Mouse (Mus musculus) frontal cortex, postnatal 36 days (tissue): ENCODE data around the gene 1700017B05Rik.
"Not testable (repeated sequence)": the region's sequence is repeated elsewhere in the genome, so short reads cannot be mapped to it uniquely, and the experiment has no call there.

Experiments
- DNase-seq, 2 experiments: peaks; one replicate each; pipeline ENCODE4 v3.0.0; 2022; ENCODE audit warnings: low spot score in 2 of 2

Gene 1700017B05Rik

DNA sequence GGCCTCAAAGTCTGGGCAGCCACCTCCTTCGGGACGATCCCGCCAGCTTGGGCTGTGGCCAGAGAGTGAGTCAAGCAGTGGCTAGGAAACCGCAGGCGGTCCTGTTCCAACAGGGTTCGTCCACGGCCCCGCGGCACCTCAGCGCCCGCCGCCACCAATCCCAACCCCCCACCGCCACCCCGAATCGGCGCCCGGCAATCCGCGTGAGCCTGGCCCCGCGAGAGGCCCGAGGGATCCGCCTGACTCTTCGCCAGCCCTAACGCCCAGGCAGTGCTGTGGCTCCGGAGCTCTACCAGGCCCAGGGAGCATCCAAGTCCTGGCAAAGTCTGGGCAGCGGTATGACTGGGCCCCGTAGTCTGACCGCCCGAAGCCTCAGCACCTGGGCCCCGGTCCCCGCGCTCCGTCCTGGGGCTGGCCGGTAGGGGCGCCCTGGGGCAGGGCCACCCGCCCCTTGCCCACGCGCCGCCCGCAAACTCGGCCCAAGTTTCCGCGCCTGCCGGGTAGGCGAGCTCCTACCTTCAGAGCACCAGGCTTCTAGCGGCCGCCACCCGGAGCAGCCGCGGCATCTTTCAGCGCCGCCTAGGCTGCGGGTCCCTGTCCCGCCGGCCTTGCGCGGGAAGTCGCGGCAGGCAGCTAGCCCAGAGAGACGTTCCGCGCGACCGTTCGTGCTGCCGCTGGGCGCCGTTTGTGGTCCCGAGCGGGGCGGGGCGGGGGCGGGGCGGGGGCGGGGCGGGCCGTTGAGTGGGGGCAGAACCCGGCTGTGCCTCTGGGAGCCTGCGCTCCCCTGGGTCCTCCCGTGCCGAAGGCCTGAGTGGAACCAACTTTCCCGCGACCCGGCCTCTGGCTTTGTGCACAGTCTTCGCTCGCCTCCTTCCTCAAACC is at the start of gene 1700017B05Rik:
1700017B05Rik (minus strand) TSS at position 700 of the 882 bp plus-strand sequence.
- peak; percentile 57 to 60 for DNase-seq

DNA sequence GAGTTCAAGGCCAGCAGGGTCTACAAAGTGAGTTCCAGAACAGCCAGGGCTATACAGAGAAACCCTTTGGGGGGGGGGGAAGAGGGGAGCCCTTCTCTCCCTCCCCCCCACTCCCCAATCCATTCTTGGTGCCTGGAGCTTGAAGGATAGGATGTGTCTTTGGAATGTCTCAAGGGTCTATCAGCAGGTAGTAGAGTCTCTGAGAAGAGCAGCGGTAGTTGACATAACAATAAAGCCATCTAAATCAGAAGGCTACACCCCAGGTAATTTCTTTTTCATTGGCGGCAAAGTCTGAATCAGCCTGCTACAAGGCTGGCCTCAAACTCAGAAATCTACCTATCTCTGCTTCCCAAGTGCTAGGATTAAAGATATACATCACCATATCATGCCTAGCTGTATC is 48.5 kb upstream of the 1700017B05Rik start:
- DNase-seq: no peak

DNA sequence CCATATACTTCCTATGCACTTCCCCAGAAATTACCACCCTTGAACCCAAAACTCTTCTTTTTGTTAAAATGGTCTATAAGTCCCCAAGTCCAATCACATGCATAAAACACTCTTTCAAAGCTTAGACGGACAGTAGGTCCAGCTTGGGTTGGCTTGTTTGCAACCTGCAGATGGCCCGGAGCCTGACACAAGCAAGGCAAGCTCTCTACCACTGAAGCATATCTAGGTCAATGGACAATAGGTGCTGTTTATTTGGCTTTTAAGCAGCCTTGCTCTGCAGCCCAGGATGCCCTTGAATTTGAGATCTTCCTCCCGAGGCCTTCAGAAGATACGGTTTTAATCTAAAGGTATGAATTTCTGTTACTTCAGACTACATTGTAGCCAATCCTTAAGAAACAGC is 46.9 kb upstream of the 1700017B05Rik start:
- DNase-seq: no peak

DNA sequence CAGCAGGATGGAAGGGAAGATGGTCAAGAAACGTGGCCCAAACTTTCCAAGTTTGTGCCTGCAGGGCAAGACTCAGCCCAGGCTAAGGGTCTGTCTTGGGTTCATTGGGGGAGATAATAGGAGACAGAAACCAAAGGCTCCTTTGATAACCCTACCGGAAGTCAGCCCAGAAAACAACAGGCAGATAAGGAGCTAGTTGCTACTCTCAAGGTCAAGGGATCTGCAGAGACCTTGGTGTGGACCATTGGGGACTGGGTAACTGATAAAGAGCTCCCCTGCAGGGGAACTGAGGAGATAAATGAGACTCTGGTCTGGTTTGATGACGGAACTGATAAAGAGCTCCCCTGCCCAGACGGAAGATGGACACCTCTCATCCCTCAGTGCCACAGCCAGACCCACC is 45.0 kb upstream of the 1700017B05Rik start:
- no peak for DNase-seq

DNA sequence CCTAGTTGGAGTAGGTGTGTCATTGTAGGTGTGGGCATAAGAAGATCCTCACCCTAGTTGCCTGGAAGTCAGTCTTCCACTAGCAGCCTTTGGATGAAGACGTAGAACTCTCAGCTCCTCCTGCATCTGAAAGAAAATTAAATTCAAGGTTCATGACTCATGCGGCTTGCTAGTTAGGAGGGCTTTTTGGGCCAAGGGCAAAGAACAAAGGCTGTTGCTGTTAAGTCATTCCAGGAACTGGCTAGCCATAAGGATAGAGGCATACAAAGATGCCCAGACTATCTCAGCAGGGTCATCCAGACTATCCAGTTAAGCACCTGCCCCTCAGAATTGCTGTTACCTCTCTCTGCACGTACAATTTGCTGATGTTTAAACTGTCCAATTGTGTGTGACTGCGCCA is 42.3 kb upstream of the 1700017B05Rik start:
- not testable (repeated sequence) for DNase-seq

DNA sequence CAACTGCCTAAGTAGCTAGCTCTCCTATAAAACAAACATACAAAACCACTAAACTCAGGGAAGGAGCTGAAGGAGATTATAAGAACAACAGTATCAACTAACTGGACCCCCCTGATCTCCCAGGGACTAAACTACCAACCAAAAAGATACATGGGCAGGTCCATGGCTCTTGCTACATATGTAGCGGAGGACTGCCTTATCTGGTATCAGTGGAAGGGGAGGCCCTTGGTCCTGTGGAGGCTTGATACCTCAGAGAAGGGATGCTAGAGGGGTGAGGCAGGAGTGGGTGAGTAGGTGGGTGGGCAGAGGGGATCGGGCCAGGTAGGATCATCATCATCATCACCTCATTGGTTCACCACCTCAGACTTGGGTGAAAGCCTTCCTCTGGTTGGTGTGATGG is 41.8 kb upstream of the 1700017B05Rik start:
- DNase-seq: no peak

DNA sequence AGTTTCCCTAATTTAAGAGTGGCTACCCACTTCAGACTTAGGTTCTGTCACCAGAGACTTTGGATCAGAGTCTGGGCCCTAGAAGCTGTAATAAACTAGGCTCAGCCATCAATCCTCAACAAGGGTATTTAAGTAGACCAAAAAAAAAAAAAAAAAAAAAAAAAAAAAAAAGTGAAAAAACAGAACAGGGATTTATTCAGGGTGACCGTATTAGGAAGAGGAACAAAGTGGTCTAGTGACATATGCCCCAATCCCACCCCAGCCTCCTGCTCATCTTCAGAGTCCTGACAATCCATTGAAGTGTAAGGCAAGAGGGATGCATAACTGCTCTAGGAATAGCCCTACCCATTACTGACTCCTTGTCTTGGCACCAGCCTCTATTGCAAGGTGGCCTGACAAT is 40.9 kb upstream of the 1700017B05Rik start:
- DNase-seq: no peak

DNA sequence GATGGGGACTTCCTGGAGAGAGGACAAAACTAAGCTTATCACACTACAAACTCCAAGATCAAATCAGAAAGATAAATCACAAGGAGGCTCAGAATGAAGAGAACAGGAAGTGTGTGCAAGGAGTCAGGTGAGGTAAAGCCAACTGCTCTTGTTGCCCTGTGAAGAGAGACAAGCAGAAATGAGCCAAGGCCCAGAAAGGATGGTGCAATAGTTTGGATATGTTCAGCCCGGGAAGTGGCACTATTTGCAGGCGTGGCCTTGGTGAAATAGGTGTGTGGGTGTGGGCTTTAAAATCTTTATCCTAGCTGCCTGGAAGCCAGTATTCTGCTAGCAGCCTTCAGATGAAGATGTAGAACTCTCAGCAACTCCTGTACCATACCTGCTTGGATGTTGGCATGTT is 38.4 kb upstream of the 1700017B05Rik start:
- no peak for DNase-seq

DNA sequence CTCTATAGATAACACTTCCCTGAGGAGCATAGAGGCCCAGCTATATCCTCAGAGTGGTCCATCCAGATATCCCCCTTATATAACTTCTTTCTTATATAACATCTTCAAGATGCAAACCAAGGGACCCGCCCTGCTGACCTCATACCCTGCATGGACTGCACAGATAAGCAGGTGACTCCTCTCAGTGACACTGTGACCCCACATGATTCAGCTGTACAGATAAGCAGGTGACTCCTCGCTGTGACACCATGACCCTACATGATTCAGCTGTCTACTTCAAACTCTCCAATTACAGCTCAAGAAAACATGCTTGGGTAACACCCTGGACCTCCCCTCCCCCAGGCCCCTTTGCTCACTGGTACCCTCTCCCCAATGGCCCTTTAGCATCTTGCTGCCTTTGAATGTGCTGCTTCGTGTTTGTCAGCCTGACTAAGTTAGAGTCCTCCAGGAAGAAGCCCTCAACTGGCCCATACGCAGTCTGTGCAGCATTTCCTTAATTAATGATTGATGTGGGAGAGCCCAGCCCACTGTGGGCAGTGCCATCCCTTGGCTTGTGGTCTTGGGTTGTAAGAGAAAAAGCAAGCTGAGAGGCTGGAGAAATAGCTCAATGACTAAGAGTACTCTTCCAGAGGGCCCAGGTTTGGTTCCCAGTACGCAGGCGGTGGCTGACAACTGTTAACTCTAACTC is 37.5 kb upstream of the 1700017B05Rik start:
- DNase-seq: no peak

DNA sequence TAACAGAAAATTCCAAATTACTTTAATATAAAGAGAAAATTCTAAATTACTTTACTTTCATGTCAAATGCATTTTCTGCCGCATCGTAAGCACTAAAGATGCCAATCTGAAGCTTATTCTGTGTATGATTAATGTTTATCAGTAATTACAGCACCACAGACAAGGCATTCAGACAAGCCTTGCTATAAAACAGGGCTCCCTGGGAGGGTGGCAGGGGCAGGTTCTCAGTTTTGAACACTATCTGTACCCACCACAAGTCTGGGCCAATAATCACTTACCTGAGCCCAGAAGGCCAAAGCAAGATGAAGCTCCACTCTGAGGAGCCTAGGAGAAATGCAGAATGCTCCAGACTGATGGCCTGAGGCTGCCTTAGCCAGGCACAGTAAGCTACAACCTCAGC is 35.5 kb upstream of the 1700017B05Rik start:
- no peak for DNase-seq

DNA sequence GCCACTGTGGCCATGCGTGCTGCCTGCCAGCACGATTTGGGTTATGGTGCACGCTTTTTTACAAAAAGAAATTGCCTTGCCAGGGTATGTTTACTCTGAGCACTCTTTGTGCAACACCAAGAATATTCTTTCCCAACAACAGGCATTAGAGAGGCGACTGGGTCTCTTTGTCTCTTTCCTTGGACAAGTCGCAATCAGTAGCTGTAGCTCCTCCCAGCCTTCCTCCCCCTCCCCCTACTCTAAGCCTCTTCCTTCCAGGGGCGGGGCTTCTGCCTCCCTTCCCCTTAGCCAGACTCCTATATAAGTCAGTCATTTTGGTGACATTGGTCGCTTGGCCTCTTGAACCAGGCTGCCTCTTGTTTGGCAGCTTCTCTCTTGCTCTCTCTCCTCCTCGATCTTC is 33.9 kb upstream of the 1700017B05Rik start:
- no peak for DNase-seq

DNA sequence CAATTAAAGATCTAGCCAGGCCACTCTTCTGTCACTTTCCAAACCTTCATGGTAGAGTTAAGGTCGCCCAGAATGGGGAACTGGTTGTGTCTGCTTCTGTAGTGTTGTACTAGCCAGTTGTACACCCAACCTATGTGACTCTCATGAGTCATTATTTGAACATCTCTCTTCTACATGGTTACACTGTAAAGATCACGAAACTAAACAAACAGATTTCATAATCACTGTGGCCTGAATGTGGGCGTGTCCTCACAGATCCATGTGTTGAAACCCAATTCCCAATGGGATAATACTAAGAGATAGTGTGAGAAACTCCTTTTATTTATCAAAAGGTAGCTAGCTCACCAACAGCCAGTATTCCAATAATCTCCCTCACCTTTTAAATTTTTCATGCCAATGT is 33.3 kb upstream of the 1700017B05Rik start:
- no peak for DNase-seq

DNA sequence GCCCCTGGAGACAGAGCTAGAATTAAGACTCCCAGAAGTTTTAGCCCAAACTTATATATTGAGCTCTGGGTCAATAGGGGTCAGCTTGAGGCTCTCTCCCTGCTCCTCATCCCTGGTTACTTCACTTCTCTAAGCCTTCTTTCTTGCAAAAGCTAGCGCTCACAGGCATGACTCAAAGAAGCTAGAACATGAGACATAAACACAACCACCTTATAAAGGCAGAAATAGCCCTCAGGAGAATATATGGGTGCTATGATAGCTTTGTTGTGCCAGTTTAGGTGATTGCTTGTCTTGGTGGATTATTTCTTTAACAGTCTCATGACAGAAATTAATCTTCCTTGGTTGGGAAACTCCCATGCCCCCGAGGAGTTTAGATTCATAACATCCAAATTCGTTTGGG is 32.5 kb upstream of the 1700017B05Rik start:
- DNase-seq: no peak

DNA sequence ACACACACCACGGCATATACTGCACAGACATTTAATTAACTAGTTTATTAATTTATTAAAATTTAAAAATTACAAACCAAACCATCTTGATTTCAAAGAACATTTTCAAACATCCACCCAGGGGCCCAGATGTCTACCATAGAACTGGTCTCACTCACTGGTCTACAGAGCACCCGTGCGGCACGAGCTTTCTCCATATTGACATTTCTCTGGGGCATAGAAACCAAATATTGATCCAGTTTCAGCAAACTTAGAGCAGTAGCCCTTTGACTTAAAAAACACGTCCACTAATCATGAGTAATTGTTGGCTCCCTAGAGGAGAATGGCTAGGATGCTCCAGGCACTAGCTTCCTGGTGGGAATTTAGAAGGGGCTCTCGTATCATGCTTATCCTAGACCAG is 24.8 kb upstream of the 1700017B05Rik start:
- DNase-seq: no peak

DNA sequence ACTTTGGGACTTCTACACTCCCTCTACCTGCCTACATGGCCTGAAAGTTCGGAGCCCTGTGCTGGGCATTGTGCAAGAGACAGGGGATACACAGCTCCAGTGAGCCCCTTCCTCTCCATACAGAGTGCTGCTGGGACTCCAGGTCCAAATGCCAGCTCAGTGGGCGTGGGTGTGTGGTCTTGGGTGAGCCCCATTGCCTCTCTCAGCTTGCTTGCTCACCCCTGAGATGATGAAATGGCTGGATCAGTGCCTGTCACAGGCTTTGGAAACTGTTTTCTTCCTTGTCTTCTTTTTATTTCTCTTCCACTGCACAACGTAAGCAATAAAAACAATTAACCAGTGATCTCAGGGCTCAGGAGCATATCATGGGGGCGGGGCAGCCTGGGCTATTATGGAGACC is 20.9 kb upstream of the 1700017B05Rik start:
- no peak for DNase-seq

DNA sequence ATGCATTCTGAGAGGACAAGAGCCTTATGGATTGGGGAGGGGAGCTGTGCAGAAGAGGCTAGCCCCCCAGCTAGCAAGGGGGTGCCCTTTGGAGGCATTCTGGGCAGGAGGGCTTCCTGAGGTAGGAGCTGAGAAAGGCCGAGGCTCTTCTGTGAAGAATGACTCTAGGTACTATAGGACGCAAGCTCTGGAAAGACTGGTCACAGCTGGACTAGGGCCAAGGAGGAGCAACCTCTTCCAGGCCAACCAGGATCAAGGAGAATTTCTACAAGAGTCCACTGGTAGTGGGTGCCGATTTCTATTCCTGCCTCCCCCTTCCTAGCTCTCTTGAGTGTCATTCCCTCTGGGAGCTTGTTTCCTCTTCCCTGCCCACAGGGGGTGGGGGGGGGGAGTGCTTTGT is 20.3 kb upstream of the 1700017B05Rik start:
- DNase-seq: no peak

DNA sequence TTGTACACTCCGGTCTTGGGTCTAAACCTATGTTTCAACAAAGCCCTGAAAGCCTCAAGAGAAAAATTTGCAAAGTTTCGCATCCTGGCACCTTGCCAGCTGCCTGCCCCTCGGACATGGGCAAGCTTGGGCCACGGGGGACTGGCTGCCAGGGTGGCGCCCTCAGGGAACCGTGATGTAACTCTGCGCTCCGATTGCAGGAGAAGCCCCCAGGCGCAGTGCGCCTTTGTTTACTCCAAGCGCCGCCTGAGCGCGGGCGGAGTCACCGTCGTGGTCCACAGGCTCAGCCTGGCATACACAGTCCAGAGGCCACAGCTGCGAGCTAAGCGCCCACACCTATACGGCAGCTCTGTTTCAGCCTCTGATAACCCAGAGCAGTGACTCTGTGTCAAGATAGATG is 19.1 kb upstream of the 1700017B05Rik start:
- DNase-seq: no peak

DNA sequence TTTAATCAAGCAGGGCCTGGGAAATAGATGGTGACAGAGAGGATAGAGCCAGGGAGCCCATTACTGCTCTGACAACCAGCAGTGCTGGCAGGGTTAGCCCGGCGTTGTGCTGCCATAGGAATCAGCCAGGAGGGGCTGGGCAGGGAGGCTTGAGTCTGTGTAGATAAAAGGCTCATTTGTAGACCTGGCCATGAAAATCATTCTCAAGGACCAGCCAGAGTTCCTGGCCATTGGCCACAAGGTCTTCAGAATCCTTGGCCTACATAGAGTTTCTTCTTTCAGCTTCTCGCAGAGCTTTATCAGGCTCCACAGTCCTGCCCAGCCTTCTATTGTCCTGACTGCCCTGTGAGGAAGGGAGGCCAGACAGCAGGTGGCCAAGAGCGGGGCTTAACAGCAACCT is 17.0 kb upstream of the 1700017B05Rik start:
- DNase-seq: no peak

DNA sequence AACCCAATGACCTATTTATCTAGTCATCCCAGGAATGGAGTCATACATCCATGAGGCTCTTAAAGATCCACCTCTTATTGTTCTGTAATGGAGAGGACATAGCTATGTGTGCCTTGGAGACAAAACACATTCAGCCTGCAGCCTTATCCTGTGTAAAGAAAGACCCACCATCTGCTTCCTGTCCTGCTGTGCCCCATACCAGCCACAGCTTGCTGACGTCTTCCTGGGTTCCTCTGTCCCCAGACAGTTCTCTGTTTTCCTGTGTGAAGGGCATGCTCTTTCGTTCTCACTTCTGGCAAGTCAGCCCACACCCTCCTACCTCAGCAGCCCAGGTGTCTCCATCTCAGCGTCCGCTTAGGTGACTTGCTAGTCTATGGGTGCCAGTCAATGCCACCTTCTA is 15.9 kb upstream of the 1700017B05Rik start:
- no peak for DNase-seq

DNA sequence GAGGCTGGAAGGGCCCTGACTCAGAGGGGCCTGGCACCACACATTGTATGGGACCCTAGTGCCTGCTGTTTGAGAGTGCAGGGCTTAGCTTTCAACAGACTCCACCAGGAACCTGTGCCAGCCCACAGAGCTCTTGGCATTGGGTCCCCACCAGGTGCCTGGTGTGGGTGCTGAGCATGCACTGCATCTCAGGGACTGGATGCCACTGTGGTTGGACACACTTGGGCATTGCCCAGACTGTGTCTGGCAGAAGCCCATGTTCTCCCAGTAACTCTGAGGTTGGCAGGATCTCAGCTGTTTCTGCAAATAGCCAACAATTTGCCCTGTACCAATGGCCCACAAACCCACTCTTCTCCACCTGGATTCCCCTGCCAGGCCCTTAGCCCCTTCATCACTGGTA is 13.9 kb upstream of the 1700017B05Rik start:
- DNase-seq: no peak

DNA sequence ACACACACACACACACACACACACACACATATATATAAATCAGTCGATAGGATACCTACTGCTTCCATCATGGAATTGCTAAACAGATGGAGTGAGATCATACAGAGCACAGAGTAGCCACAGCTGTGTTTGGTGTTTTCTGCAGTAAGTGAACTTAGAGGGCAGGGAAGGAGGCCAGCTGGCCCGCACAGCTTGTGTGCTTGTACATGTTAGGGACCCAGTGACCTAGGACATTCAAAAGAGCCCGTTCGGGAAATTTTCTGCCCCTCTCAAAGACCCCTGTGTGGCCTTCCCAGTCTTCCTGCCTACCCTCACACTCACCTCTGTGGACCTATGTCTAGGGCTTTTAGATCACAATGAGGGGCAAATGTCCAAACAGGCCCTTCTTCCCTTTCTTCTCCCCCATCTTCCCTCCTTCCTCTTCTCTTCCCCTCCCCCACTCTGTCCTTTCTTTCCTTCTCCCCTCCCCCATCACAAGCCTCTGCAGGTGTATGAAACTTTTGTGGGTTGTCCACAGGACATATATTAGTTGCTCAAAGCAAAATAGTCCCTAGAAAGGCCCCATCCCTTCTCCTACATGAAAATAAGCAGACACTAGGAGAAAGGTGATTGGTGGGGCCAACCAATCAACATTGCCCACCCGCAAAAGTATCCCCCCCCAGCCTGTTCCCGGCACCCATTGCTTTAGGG is 11.5 kb upstream of the 1700017B05Rik start:
- no peak for DNase-seq

DNA sequence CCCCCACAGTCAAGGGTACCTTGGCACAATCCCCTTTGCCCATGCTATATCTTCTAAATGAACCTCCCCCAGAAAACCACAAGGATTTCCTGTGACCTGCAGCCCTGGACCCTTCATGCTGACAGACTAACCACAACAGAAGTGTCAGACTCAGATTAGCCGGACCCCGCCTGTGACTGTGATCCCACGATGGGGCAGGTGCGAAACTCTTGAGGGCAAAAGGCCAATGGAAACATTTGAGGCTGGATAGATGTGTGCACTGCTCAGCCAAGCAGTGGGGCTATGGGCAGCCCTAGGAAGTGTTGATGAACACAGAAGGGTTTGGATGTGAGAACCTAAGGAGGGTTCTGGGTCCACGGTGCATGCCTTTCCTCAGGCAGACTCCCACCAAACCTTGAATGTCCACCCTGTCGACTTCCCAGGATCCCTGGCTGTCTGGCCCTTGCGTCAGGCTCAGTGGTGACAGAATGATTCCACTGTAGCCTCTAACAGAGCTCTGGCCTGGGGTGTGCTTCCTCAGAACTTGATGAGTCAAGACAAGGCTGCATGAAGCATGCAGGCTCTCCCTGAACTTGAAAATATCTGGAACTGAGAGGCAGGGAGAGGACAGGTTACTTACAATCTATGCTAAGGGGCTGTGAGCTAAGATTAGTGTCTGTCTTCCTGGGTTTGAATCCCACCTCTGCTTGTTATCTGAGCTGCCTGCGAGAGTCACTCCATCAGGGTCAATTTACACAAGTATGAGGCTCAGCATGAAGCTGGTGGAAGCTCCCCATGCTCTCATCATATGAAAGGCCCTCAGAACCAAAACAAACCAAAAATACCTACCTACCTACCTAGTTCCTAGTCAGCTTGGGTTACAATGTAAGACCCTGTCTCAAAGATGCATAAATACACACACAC is 10.7 kb upstream of the 1700017B05Rik start:
- no peak for DNase-seq
